Mouse (Mus musculus) forebrain, embryonic 10.5 days (tissue): ENCODE data around the gene Capn12. TPM values are rescaled to one million over a fixed set of nuclear protein-coding genes. Genes with fewer than 3 reads are reported as not detected.
A peak's percentile ranks its signal among the peaks of the same experiment; 100 is the strongest.

Source experiments
- DNase-seq: peaks from one replicate; pipeline ENCODE4 v3.0.0-alpha.2; 2017; ENCODE audit warnings: low spot score; ENCODE audit errors: extremely low spot score
- H3K27ac ChIP-seq: fragments of 300-500 bp; sonication (generic); 2 replicates; pipeline ENCODE4 v1.5.1; 2016; ENCODE audit warnings: mild to moderate bottlenecking
- H3K27me3 ChIP-seq: fragments of 300-500 bp; sonication (generic); 2 replicates; pipeline ENCODE4 v1.6.1; 2016; ENCODE audit warnings: mild to moderate bottlenecking; ENCODE audit not compliant: poor library complexity, severe bottlenecking
- H3K36me3 ChIP-seq: fragments of 300-500 bp; sonication (generic); replicated peaks from 2 replicates; pipeline ENCODE4 v1.6.1; 2016; ENCODE audit warnings: mild to moderate bottlenecking, moderate library complexity
- H3K4me1 ChIP-seq: fragments of 300-500 bp; sonication (generic); 2 replicates; pipeline ENCODE4 v1.6.1; 2016
- H3K4me3 ChIP-seq: fragments of 300-500 bp; sonication (generic); 2 replicates; pipeline ENCODE4 v1.5.1; 2016; ENCODE audit warnings: mild to moderate bottlenecking, moderate library complexity
- H3K9me3 ChIP-seq: fragments of 300-500 bp; sonication (generic); 2 replicates; pipeline ENCODE4 v1.6.1; 2016; ENCODE audit warnings: mild to moderate bottlenecking, moderate library complexity
- WGBS: fragments of 180-500 bp; shearing (Covaris S2); methylation state at CpG from one replicate; pipeline ENCODE4 v1.1.7; 2016; 5-methylcytosine and 5-hydroxymethylcytosine counted together
- polyA plus RNA-seq: library from polyadenylated mRNA; unstranded; fragments of >200 nt; fragmentation: Nextera tagmentation; extraction: Ambion mirVana; gene quantifications from 2 replicates; pipeline ENCODE4 v1.2.1, GENCODE M21; 2016

Capn12 gene
- 0.21 and 0.43 TPM in 2 replicates for polyA plus RNA-seq

DNA sequence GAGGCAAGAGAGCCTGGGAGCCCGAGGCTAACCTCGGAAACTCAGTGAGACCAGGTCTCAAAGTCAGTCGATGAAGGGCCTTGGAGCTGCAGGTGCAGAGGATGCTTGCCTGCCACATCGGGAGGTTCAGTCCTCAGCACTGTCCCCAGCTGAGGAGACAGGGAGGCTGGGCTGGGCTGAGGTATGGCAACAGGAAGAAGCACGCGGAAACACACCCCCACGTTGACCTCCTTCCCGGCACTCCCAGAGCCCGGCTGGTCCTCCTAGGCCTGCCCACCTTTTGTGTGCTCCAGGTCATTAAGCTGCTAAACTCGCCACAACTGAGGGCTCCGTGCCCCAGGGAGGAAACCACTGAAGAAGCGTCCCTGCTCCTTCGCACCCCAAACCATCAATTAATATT, at the start of gene Capn12:
Capn12 (plus strand) TSS at position 224 of the 400 bp plus-strand sequence.
- Histone ChIP-seq H3K9me3 (no peaks in the 10 kb centered on the region), H3K4me3 (no peak within 1 kb of the TSS), H3K36me3 (no peaks in the 10 kb centered on the region), H3K27me3 (peaks cover 4% of the 10 kb centered on the region), H3K4me1 (peaks cover 15% of the 10 kb centered on the region), H3K27ac (peak within 1 kb of the TSS; percentile 51)
- DNase-seq, result no peak
- 42% methylated on average over 13 of the region's 13 CpGs for WGBS

DNA sequence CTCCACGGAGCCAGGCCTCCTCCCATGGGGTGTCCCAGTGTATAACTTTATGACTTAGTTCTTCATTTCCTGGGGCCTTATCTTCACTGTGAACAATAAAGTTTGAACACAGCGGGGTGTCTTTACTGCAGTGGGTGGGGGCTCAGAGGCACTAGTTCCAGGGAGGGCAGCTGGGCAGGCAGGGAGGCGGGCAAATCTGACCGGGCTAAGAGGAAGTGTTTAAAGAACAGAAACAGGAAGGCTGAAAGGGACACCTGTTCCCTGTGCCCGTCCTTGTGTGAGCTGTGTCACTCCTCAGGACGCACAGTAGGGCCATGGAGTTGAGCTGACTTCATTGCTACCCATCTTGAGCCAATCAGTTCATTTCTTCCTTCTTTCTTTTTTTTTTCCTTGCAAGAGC, 49.1 kb upstream of the Capn12 start:
- H3K4me3 ChIP-seq, result no peak overlapping the region
- WGBS, result 88% methylated on average over 6 of the region's 6 CpGs

DNA sequence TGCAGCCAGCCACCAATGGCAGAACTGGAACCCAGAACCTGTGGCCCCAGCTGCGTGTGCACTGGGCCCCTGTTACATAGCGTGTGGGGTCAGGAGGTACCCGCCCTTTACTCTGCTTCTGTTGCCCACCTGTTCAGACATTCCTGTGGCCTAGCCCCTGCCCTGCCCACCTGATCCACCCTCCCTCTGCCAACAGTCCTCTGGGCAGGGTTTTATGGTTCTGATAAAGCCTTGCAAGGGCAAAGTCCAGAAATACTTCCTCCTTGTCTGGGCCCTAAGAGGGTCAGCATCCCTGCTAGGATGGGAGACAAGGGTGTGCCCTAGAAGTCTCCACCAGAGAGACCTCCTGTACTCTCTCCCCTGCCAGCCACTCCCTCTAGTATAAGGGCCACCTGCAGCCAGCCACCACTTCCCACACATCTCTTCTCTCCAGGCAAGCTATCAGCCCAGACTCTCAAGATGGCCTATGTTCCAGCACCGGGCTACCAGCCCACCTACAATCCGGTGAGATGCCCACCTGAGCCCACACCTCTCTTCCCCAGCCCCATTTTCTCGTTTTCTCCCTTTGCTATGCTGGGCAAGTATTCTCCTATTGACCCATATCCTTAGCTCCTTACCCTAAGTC, 47.4 kb upstream of the Capn12 start, which contains the start of gene Lgals4:
Lgals4 (plus strand) TSS at position 132 of the 625 bp plus-strand sequence.
- no peaks in the 10 kb centered on the region for H3K27me3 ChIP-seq
- no peaks in the 10 kb centered on the region for H3K4me1 ChIP-seq
- 85% methylated on average over 6 of the region's 6 CpGs for WGBS
- peaks cover 6% of the 10 kb centered on the region; the same call in 1 of the 2 replicates for H3K9me3 ChIP-seq
- H3K36me3 ChIP-seq, result peaks cover 31% of the 10 kb centered on the region
- no peak for DNase-seq
- H3K27ac ChIP-seq, result no peak within 1 kb of the TSS
- H3K4me3 ChIP-seq, result no peak within 1 kb of the TSS

More for the DNA sequence above, 49.1 kb upstream of the Capn12 start:
- Histone ChIP-seq H3K4me1 (no peaks in the 10 kb centered on the region), H3K9me3 (peaks cover 6% of the 10 kb centered on the region; the same call in 1 of the 2 replicates), H3K27me3 (no peaks in the 10 kb centered on the region), H3K36me3 (peaks cover 31% of the 10 kb centered on the region), H3K27ac (no peak overlapping the region)
- no peak for DNase-seq

DNA sequence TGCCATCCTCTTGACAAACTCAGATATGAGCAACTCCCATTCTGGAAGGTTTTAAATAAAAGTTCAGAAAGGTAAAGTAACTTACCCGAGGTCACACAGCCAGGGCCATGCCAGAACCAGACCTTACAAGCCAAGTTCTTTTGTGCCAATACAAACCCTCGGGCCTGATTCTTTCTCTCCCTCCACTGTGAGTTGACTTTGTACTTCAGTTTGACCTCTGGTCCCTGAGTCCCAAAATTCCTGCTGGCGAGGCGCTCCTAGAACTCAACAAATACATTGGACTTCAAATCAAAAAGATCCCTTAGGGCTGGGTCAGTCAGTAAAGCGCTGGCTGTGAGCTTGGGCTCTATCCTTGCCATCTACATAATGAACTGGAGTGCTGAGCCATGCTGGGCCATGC, 44.3 kb upstream of the Capn12 start:
- WGBS, result 85% methylated on average over 5 of the region's 5 CpGs
- Histone ChIP-seq H3K27me3 (no peaks in the 10 kb centered on the region), H3K36me3 (peaks cover 4% of the 10 kb centered on the region), H3K9me3 (no peaks in the 10 kb centered on the region), H3K4me3 (no peak overlapping the region), H3K27ac (no peak overlapping the region), H3K4me1 (no peaks in the 10 kb centered on the region)
- DNase-seq, result no peak

- H3K27me3 ChIP-seq, result no peaks in the 10 kb centered on the region
- 88% methylated on average over 9 of the region's 9 CpGs for WGBS
- H3K9me3 ChIP-seq, result no peaks in the 10 kb centered on the region
- DNase-seq, result no peak
- no peaks in the 10 kb centered on the region for H3K36me3 ChIP-seq
- H3K4me1 ChIP-seq, result no peaks in the 10 kb centered on the region
- H3K4me3 ChIP-seq, result no peak overlapping the region
- H3K27ac ChIP-seq, result no peak overlapping the region
Observed at GRCm38 (mm10) chr7:28838331-28838730, 42.9 kb upstream of the Capn12 start.

DNA sequence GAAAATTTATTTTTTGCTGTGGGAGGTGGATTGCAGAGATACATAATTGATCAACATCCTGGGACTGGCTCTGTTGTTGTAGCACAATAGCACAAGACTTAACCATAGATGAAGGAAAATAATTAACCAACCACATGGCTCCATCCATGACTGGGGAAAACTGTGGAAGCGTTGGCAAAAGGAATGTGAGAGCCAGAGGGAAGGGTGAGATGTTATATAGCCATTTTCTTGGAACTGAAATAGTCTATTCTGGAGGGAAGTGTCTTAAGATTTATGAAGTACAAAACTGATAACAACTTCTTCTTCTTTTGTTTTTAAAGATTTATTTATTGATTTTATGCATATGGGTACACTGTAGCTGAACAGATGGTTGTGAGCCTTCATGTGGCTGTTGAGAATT, 33.9 kb upstream of the Capn12 start:
- Histone ChIP-seq H3K36me3 (no peaks in the 10 kb centered on the region), H3K4me3 (no peak overlapping the region), H3K4me1 (peaks cover 5% of the 10 kb centered on the region; the same call in 1 of the 2 replicates), H3K27ac (no peak overlapping the region), H3K9me3 (peaks cover 6% of the 10 kb centered on the region), H3K27me3 (no peaks in the 10 kb centered on the region)
- WGBS, result 89% methylated on average over 1 of the region's 1 CpGs
- DNase-seq, result no peak

GRCm38 (mm10) chr7:28849700-28850236, 31.5 kb upstream of the Capn12 start:
- H3K9me3 ChIP-seq, result peaks cover 9% of the 10 kb centered on the region
- no peaks in the 10 kb centered on the region for H3K36me3 ChIP-seq
- H3K27me3 ChIP-seq, result no peaks in the 10 kb centered on the region
- 44% methylated on average over 1 of the region's 1 CpGs for WGBS
- DNase-seq, result no peak
- H3K4me3 ChIP-seq, result no peak overlapping the region
- peaks cover 5% of the 10 kb centered on the region; the same call in 1 of the 2 replicates for H3K4me1 ChIP-seq
- no peak overlapping the region for H3K27ac ChIP-seq

DNA sequence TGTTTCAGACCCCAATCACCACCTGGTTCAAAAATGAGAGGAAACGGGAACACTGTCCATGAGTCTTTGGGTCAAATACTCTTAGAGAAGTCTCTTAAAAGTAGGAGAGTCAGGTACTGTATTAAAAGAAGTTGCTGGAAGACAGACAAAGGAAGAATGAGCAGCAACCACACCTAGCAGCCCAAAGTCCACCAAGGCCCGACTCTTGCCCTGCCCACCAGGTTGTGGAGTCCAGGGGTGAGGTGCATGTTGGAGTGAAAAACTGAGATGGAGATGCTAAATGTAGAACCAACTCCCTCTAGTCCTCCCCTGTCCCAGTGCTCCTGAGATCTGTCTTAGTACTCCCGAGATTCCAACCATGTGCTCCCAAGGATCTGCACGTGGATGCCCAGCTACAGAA, 30.6 kb upstream of the Capn12 start:
- Histone ChIP-seq H3K27me3 (no peaks in the 10 kb centered on the region), H3K4me1 (peaks cover 5% of the 10 kb centered on the region; the same call in 1 of the 2 replicates), H3K9me3 (peaks cover 9% of the 10 kb centered on the region), H3K36me3 (no peaks in the 10 kb centered on the region), H3K4me3 (no peak overlapping the region), H3K27ac (no peak overlapping the region)
- WGBS, result 86% methylated on average over 4 of the region's 4 CpGs
- DNase-seq, result no peak

GRCm38 (mm10) chr7:28859953-28860352, 21.3 kb upstream of the Capn12 start:
- 97% methylated on average over 2 of the region's 2 CpGs for WGBS

GRCm38 (mm10) chr7:28860898-28861297, 20.3 kb upstream of the Capn12 start:
- Histone ChIP-seq H3K27ac (no peak overlapping the region), H3K27me3 (peaks cover 10% of the 10 kb centered on the region; the same call in 1 of the 2 replicates), H3K9me3 (peaks cover 13% of the 10 kb centered on the region; the same call in 1 of the 2 replicates), H3K4me3 (no peak overlapping the region), H3K4me1 (peaks cover 22% of the 10 kb centered on the region), H3K36me3 (no peaks in the 10 kb centered on the region)
- DNase-seq, result no peak
- WGBS, result 84% methylated on average over 6 of the region's 6 CpGs

More at GRCm38 (mm10) chr7:28859953-28860352, 21.3 kb upstream of the Capn12 start:
- H3K36me3 ChIP-seq, result no peaks in the 10 kb centered on the region
- peaks cover 17% of the 10 kb centered on the region for H3K4me1 ChIP-seq
- 0 out of 2 replicates have a peak, but pooled peaks cover 10% of the 10 kb centered on the region for H3K27me3 ChIP-seq
- H3K9me3 ChIP-seq, result peaks cover 13% of the 10 kb centered on the region; the same call in 1 of the 2 replicates
- no peak overlapping the region for H3K4me3 ChIP-seq
- DNase-seq, result no peak
- H3K27ac ChIP-seq, result no peak overlapping the region

GRCm38 (mm10) chr7:28862817-28863499, 18.3 kb upstream of the Capn12 start:
- no peak for DNase-seq
- H3K4me3 ChIP-seq, result no peak overlapping the region

GRCm38 (mm10) chr7:28863540-28863939, 17.7 kb upstream of the Capn12 start, which contains the start of gene Lgals7:
Lgals7 (plus strand) TSS chr7:28863853.
- Histone ChIP-seq H3K9me3 (peaks cover 11% of the 10 kb centered on the region; the same call in 1 of the 2 replicates), H3K27me3 (peaks cover 10% of the 10 kb centered on the region; the same call in 1 of the 2 replicates), H3K36me3 (no peaks in the 10 kb centered on the region), H3K4me3 (no peak within 1 kb of the TSS; the same call in 1 of the 2 replicates), H3K27ac (peak within 1 kb of the TSS; percentile 40), H3K4me1 (peaks cover 32% of the 10 kb centered on the region)
- DNase-seq, result no peak
- 94% methylated on average over 6 of the region's 6 CpGs for WGBS

More at GRCm38 (mm10) chr7:28862817-28863499, 18.3 kb upstream of the Capn12 start:
- Histone ChIP-seq H3K27ac (no peak overlapping the region), H3K4me1 (peaks cover 32% of the 10 kb centered on the region), H3K36me3 (no peaks in the 10 kb centered on the region), H3K9me3 (peaks cover 13% of the 10 kb centered on the region; the same call in 1 of the 2 replicates), H3K27me3 (peaks cover 10% of the 10 kb centered on the region; the same call in 1 of the 2 replicates)
- 82% methylated on average over 15 of the region's 15 CpGs for WGBS
